Mouse (Mus musculus) cerebellum, adult 18-20 months (tissue): ENCODE measurements around the gene Tkt.
A peak's percentile ranks its signal among the peaks of the same experiment; 100 is the strongest.
"Not testable (repeated sequence)": the region's sequence is repeated elsewhere in the genome, so short reads cannot be mapped to it uniquely, and the experiment has no call there.

Experiments
- DNase-seq, 2 experiments: peaks; one replicate each; pipeline ENCODE4 v3.0.0; 2021

Tkt gene

DNA sequence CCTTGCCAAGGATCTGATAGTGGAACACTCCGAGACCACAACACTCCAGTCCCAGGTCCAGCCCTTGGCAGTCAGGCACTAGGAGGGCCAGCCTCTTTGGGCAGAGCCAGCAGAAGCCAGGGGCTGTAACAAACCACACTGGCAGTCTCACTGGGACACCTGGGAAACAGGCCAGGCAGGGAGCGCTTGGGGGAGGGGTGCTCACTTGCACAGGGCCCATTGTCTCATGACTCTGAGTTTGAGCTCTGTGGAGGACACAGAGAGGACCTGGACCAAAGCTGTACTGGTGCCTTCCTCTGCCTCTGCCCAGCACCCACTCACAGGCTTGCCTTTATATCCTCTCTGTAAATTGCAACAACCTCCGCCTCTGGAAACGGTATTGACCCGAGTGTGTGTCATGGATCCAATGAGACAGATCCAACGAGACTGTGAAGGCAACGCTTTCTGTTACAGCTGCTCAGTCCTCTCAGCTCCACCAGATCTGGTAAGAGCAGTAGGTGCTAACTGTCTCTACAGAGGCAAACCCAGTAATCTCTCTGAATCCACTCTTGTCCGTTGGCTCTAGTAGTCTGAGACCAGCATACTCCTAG, at the start of gene Tkt:
Gene Tkt (plus strand): TSS at position 229 of the 590 bp plus-strand sequence.
- DNase-seq = peak; percentile 46 to 51

DNA sequence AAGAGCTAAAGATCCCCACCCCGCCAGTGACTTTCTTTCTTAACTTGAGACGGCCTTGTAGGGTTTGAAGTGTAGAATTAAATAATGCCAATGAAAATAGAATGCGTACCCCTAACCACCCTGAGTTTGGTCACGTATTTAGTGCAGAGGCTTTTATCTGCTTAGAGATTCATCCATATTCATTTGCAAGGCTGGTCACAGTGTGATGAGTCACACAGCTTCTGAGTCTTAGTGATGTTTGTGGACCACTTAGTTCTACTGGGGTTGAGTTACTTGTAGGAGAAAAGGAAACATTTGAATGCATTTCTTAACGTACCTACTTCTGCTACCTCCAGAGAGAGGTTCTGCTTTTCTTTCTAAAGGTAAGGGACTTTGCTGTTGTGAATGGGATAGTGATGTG, 43.2 kb upstream of the Tkt start:
- no peak for DNase-seq

- DNase-seq = no peak
Observed at GRCm38 (mm10) chr14:30510214-30510763, 37.9 kb upstream of the Tkt start.

DNA sequence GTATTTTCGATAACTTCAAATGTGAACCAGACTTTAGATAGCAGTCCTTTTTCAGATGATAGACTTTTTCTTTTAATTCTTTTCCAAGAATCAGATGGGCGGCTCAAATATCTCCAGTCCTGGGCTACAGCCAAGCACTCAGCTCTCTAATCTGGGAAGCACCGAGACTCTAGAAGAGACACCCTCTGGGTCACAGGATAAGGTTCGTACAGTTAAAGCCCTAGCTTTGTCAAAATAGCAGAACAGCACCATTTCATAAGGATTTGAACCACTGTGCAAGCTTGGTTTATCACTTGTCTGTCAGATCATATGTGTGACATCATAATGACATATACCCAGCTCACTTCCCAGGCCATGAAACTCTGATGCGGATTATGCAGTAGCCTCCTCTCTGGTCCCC, 35.3 kb upstream of the Tkt start:
- no peak for DNase-seq

GRCm38 (mm10) chr14:30515931-30516723, 32.0 kb upstream of the Tkt start:
- DNase-seq = peak; percentile 80 to 88

DNA sequence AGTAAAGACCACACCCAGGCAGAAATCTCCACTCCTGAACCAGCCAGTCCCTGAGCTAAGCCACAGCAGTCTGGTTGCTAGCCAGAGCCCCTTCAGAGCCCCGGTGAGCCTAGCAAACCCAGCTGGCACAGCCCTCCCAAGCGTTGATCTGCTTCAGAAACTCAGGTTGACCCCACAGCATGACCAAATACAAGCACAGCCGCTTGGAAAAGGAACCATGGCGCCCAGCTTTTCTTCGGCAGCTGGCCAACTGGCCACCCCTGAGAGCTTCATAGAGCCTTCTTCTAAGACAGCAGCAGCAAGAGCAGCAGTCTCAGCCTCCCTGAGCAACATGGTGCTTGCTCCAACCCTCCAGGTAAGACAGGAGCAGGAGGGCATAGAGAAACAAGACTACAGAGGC, 28.8 kb upstream of the Tkt start:
- no peak for DNase-seq

DNA sequence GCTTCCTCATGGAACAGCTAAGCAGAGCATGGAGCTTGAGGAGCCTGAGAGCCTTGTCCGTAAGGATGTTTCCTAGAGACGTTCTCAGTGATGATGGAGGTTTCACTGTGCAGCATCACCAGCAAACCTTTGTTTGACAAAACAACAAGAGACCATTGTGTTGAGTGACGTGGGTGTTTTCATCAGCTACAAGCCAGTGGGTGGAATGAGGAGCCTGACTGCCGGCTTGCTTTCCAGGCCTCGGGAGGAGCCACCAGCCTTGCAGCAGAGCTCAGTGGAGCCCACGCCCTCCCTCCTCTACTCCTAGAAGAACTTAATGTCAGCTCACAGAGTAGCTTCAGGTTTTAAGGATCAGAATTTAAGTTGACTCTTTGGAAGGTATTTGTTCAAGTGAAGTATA, 24.8 kb upstream of the Tkt start:
- no peak for DNase-seq

DNA sequence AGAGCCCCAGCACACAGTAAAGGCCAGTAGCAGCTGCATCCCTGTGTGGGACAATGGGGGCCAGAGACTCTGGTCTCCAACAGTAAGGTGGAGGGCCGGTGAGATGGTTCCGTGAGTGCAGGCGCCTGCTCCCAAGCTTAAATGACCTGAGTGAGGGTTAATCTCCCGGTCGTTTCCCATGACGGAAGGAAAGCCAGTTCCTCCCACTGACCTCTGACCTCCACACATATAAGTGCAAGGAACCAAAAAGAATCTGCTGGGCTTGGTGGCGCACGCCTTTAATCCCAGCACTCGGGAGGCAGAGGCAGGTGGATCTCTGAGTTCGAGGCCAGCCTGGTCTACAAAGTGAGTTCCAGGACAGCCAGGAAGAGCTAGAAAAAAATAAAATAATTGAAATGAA, 19.8 kb upstream of the Tkt start:
- DNase-seq = no peak

- DNase-seq = no peak
Observed at GRCm38 (mm10) chr14:30528961-30529360, 19.2 kb upstream of the Tkt start.

- no peak for DNase-seq
Observed at GRCm38 (mm10) chr14:30529454-30529853, 18.7 kb upstream of the Tkt start.

GRCm38 (mm10) chr14:30530726-30531269, 17.4 kb upstream of the Tkt start:
- no peak for DNase-seq

GRCm38 (mm10) chr14:30531431-30531830, 16.7 kb upstream of the Tkt start:
- DNase-seq = no peak

- no peak for DNase-seq
Observed at GRCm38 (mm10) chr14:30531896-30532295, 16.3 kb upstream of the Tkt start.

DNA sequence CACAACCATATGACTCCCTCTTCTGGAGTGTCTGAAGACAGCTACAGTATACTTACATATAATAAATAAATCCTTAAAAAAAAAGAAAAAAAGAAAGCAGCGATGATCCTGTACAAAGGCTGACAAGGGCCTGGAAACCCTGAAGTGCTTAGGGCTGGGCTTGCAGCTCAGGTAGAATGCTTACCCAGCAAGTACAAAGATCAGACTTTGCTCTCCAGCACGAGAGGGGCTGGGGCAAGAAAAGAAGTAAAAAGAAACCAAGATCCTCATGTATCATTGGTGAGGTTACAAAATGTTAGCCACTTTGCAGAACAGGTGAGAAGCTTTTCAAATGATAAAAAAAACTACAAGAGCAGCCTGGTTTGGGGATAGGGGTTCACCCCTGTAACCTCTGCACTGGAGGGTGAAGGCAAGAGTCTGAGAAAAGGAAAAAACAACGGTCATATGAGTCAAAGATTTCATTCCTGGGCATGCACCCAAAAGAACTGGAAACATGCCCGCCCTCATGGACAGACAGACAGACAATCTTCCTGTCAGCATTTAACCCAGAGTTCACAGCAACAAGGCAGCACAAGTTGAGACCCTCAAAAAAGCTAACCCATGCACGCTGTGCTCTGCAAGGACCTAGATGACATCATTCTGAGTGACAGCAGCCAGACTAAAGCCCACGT, 14.2 kb upstream of the Tkt start:
- DNase-seq = no peak

- DNase-seq = peak; percentile 38 to 43
Observed at GRCm38 (mm10) chr14:30541541-30541940, 6.6 kb upstream of the Tkt start.

DNA sequence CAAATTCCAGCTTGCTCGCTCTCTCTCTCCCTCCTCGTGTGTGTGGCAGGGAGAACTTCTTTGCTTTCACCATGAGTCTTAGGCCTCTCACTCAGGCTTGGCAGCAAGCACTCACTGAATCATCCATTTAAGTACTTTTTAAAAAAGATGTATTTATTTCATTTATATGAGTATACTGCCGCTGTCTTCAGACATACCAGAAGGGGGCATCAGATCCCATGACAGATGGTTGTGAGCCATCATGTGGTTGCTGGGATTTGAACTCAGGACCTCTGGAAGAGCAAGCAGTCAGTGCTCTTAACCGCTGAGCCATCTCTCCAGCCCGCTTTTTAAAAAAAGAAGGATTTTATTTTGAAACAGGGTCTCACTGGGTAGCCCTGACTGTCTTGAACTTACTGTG, 4.8 kb upstream of the Tkt start:
- DNase-seq = not testable (repeated sequence)

DNA sequence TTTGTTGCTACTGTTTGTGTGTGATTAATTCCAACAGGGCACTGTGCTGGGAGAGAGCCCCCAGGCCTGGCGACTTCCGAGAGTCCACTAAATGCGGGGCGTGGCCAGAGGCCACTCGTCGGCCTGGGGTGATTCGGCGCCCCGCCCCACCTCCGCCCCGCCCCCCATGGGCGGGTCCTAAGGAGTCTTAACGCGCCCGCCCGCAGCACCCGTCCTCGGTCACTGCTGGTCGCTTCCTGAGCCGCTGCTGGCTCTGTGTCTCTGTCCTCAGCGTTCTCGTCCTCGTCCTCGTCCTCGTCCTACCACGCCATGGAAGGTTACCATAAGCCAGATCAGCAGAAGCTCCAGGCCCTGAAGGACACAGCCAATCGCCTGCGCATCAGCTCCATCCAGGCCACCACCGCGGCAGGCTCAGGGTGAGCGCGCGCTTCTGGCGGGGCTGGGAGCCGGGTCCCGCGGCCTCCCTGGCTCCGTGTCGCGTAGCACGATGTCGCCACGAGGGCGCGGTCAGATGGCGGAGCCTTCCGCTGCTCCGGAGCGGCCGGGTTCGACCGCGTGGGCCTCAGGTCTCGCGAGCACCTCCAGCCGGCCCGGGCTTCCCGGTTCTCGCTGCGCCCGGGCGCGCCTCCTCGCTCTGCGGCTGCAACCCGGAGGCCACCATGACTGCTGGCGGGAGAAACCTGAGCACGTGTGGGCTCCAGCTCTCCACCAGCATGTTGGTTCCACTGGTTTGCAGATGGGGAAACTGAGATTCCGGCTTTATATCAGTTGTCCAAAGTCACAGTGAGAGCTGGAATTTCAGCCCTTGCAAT, 1.0 kb downstream of the Tkt start:
- peak; percentile 92 to 93 for DNase-seq

- peak in 1 of 2 experiments; percentile 40 for DNase-seq
Observed at GRCm38 (mm10) chr14:30549777-30550149, 1.6 kb downstream of the Tkt start.

DNA sequence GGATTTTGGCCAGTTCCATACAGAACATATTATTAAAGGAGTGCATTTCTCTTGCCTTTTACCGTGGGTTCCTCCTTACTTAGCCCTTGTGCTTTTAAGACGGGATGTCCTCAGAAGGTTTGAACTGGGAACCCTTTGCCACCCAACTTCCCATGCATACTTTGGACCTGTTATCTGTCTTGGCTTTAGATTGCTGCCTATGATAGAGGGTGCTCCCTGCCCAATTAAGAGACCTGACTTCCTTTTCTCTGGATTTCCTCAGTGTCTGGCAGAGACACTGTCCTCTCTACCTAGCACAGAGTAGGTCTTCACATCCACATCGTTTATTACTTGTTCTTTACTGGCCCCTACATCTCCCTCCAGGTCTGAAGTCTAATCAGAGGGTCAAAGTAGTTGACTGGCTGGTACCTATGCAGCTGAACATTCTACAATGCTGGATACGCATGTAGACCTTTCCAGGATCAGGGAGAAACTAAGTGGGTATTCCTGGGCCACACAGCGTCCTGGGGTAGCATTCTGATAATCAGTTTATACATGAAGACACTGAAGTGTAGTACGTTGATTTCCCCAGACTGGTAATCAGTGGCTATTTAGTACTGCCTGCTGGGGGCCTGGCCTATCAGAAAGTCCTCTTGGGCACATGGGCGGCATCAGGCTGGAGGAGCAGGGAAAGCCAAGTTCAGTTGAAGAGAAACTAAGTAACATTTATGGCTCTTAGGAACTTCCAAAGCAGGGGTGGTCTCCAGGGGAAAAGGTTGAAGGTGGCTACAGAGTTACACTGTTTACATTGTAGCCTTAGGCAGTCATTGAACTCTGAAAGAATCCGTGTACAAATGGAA, 2.3 kb downstream of the Tkt start:
- no peak for DNase-seq

DNA sequence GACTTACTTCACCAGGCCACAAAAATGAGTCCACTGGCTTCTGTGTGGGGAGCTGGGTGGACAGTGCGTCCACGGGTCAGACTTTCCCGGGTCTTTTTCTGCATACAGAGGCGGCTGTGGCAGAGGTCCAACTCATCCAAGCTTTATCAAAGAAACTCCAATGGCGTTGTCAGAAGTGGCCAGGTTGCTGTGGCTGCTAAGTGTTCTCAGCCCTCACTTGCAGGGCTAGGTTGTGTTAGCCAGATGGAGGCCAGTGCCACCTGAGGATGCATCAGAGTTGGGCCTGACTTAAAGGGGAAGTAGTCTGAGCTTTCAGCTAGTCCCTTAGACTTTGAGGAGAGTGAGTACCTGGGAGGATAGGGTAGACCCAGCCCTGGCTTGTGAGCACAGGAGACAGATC, 3.4 kb downstream of the Tkt start:
- DNase-seq = no peak

GRCm38 (mm10) chr14:30551981-30552380, 3.8 kb downstream of the Tkt start:
- DNase-seq = no peak

DNA sequence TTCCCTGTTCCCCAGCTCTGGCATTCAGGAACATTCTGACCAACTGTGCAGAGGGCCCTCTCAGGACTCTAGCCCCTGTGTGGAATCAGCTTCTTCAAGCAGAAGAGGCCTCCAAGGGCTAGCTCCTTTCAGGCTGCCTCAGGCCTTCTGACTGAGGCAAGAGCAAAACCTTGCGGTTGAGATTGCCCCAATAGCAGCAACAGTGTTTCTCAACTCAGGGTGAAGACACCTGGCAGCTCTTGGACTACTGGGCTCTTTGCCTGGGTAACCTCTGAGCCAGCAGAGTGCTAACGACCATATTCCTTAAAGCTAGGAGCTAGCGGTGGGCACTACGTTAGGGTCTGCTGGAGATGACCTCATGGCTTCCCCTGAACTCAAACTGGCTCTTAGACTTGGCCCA, 5.0 kb downstream of the Tkt start:
- DNase-seq = no peak
